Mouse (Mus musculus) adrenal gland, postnatal 36 days (tissue): ENCODE data around the gene Gm973. TPM values are rescaled to one million over a fixed set of nuclear protein-coding genes. Genes with fewer than 3 reads are reported as not detected.

Experiments used
- DNase-seq, 2 experiments: peaks; one replicate each; pipeline ENCODE4 v3.0.0; 2021; ENCODE audit warnings: mixed read lengths in 1 of 2
- total RNA-seq, 2 experiments: library from RNA; stranded (reverse); gene quantifications; 2 replicates each; pipeline ENCODE4 v1.2.3; 2021

Gm973 gene
- total RNA-seq, 2 experiments from 2014 or later: 0.86 to 23.1 TPM

GRCm38 (mm10) chr1:59584656-59585410 lies 68.8 kb downstream of the Gm973 start:
- peak; percentile 78 to 87 for DNase-seq

GRCm38 (mm10) chr1:59589271-59589670 lies 73.2 kb downstream of the Gm973 start:
- DNase-seq: no peak

DNA sequence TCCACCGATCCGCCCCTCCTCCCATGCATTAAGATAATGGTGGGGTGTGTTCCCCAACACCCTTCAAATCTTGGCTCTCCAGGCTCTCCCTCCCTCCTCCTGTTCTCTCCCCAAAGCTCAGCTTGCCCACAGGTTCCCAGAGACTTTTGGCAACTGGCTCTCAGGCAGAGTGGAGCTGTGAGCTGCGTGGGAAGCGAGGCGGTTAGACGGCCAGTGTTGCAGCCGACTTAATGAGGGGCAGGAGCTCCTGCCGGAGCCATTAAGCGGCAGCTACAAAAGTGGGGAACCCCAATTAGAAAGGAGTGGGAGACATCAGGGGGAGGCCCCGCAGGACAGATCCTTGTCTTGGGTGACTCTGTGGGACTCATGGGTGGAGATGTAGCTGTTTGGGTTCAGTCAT lies 76.3 kb downstream of the Gm973 start:
- DNase-seq: peak in 1 of 2 experiments; percentile 10

- DNase-seq: peak in 1 of 2 experiments; percentile 41
These were observed 76.8 kb downstream of the Gm973 start for GRCm38 (mm10) chr1:59592876-59593275.

DNA sequence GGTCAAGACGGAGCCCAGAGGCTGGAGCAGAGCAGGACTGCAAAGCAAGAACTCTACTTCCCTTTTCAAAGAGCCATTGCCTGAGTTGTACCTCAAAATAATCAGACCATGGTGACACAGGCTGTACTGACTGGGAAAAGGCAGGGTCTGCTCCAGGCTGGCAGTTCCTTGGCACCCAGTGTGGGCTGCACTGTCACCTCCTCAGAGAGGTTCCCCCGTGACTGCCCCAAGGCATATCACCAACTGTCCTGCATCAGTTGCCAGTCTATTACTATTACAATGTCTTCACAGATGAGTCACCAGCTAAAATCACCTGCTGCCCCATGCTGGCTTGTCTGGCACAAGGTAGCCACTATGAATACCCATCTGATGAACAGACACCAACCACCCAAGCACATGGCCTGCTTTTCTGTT lies 77.6 kb downstream of the Gm973 start:
- DNase-seq: peak in 1 of 2 experiments; percentile 8

- no peak for DNase-seq
These were observed 78.7 kb downstream of the Gm973 start for GRCm38 (mm10) chr1:59594586-59595266.

- DNase-seq: no peak
These were observed 79.5 kb downstream of the Gm973 start for GRCm38 (mm10) chr1:59595609-59596008.

DNA sequence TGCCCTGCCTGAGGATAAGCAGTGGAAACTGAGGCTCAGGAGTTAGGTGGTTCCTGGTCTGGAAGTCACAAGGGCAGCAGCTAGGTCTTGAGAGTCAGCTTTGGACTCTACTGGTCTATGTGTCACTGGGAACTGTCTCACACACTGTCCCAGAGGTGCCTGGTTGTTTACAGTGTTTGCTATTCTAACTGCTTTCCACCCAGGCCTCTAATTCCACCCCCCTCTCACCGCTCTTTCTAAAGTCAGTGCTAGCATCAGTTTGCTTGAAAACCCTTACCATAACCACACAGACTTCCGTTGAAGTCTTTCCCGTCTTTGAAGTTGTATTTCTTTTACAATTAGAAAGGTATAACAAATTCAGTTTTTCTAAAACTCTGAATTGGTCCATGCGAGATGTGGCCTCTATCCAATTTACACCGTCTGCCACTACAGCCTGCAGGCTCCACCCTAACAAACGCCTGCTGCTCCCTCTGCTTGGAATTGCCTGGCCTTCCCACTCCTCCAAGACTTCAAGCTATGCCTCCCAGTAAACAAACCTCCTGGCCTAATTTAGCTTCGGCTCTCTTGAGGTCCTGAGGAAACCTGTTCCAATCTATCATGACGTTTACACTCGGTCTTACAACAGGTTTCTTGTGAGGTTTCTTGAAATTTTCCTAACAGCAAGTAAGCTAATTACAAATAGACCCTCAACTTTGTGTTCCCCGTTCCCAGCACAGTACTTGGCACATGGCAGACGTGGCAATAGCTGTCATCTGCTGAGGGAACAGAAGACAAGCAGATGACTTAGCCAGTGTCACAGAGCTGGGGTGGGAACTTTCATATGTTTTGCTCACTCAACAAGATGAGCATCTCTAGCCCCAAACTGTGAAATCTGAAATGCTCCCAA lies 86.7 kb downstream of the Gm973 start:
- no peak for DNase-seq

DNA sequence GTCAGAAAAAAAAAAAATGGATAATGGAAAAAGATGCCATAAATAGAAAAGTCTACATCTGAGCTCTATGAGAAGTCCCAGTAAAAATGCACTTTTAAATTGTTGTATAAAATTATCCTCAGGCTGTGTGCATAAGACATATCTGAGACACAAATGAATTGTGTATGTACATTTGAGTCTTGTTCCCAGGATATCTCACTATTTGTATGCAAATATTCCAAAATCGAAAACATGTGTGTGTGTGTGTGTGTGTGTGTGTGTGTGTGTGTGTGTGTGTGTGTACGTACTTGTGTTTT lies 87.3 kb downstream of the Gm973 start:
- no peak for DNase-seq

DNA sequence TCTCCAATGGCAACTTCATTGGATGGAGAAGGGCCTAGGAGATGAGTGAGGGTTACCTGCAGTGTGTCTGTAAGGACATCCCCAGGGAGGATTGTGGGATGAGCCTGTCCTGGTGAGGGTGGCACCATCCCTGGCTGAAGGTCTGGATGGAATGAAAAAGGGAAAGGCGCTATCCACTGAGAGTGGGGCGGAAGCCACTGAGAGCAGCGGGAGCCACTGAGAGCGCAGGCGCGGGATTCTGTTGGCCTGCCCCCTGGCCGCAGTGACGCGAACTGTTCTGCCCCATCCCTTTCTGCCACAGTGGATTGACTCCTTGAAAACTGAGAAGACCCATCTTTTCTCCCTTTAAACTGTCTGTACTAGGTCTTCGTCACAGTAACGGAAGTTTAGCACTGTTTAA lies 87.8 kb downstream of the Gm973 start:
- peak; percentile 22 to 39 for DNase-seq

DNA sequence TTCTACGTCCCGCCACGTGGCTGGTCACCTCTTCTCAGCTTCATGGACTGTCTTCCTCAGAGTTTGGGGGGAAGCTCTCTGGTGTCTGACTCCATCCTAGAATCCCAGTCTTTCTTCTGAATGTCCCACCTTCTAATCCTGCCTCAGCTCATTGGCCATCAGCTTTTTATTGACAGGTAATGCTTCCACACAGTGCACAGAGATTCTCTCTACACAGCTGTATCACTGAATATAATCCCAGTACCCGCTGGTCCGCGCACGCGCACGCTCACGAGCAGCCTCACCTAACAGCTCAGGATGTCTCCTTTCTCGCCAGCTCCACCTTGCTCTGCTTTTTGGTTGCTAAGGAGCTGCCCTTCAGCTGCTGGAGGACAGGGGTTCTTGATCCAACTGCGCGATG lies 90.4 kb downstream of the Gm973 start:
- no peak for DNase-seq

DNA sequence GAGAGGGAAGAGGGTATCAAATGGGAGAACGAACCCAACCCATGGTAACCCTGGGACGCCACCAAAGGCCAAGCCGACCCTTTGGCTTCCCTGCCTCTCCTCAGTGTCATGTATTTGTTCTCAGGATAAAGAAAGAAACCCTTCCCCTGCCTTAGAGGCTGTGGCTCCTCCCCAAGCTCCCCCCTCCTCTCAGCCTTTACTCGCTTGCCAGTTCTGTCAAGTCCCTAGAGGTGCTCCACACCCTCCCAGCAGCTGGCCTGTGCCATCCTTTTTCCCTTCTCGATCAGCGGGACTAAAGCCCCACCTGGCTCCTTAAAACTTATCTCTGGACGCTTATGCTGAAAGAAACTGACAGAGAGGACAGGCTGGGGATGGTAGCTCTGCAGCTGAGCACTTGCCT lies 91.0 kb downstream of the Gm973 start:
- no peak for DNase-seq

- no peak for DNase-seq
These were observed 92.2 kb downstream of the Gm973 start for GRCm38 (mm10) chr1:59608125-59608762.

GRCm38 (mm10) chr1:59608920-59609319 lies 92.9 kb downstream of the Gm973 start:
- DNase-seq: no peak

- no peak for DNase-seq
These were observed 93.4 kb downstream of the Gm973 start for GRCm38 (mm10) chr1:59609458-59609857.

GRCm38 (mm10) chr1:59609896-59610295 lies 93.8 kb downstream of the Gm973 start:
- peak; percentile 67 to 73 for DNase-seq

DNA sequence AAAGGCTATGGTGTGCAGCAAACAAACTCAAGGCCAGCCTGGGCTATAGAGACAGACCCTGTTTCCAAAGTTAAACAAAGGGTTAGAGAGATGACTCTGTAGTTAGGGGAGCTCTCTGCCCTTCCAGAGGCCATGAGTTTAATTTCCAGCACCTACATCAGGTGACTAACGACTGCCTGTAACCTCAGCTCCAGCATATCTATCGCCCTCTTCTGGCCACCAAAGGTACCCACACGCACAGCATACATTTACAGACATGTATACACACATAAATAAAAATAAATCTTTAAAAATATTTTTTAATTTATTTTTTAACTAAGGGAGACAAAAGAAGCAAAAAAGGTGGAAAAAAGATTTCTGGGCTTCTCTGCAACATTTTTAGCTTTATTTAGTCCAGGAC lies 94.9 kb downstream of the Gm973 start:
- no peak for DNase-seq

- DNase-seq: peak; percentile 63 to 79
These were observed 97.7 kb downstream of the Gm973 start for GRCm38 (mm10) chr1:59613795-59614194.

DNA sequence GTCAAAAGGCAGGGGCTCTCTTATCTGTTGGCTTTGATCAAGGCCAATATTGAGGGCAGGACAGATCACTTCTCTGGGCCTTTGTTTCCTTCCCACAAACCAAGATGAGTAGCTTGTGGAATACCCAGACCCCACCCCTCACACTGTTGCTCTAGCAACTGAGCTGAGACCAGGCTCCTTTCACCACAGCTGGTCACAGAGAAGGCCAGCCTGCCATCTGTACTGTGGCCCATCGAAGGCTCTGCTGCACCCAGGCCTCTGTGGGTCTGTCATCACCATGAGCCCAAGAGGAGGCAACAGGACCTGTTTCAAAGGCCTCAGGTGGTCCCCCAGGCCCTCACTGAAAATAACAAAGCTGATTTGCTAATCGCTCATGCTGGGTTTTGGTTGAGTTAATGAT lies 99.0 kb downstream of the Gm973 start:
- DNase-seq: no peak

DNA sequence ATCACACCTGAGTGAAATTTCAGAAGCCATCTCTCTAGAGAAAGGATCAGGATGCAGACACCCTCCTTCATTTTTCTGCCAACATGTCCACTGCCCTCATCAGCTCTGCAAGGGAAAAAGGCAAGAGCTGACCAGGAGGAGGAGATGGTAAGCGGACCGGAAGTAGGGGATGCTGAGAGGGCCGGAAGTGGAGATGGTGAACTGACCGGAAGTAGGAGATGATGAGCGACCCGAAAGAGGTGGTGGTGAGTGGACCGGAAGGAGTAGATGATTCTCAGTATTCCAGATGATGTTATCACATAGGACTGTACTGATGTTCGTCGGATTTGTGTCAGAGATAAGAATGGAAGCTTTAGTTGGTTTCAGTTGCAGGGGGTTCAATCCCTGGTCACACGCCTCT lies 103.1 kb downstream of the Gm973 start:
- DNase-seq: no peak

DNA sequence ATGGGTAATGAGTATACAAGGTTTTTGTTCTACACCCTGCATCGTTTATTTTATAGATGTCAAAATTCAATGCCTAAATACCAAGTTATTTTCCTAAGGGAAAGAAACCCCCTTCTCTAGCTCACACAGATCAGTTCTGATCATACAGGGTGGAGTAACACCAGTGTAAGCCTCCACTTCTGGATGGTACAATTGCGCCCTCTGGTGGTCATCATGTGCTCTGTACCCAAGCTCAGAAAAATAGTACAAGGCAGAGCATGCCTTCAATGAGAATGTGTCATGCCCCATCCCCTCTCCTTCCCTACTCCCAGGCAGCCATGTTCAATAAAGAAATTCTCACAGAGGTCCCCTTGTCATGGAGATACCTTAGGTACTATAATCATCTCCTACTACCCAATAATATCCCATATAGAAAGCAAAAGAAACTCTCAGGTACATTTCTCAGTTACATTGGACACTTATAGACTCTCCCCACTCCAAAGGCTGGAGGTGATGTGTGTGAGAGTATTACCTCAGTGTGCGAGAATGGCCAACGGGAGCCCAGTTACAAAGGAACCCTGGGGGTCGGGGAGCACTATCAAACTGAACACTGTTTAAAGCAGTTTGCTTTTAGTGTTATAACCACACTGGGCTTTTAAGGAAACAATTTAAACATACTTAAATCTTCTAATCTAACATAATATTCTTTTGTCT lies 107.4 kb downstream of the Gm973 start:
- DNase-seq: peak; percentile 70 to 75

- DNase-seq: peak; percentile 19 to 59
These were observed 109.3 kb downstream of the Gm973 start for GRCm38 (mm10) chr1:59625410-59625809.
